Mouse (Mus musculus) ovary, adult 18-20 months (tissue): Measurements from ENCODE around the gene Tirap.
"Not testable (repeated sequence)": the region's sequence is repeated elsewhere in the genome, so short reads cannot be mapped to it uniquely, and the experiment has no call there.

Experiments
- DNase-seq: peaks from one replicate; pipeline ENCODE4 v3.0.0; 2022; ENCODE audit warnings: low spot score, mixed read lengths

Gene Tirap

DNA sequence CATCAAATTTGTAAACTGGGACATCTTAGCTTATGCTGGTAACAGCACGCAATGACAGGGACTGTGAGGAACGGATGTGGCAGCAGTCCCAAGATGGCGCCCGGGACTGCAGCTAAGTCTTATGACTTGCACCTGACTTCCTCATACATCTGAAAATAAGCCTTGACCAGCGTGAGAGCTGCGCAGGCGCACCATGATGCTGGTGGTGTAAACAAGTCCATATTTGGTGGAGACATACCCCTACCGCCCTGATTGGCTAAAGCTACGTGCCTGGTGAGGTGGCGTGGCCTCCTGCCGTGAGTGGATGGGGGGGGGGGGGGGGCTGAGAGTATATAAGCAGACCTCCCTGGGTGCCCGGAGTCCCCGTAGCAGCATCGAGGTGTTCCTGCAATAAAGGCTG is 52.8 kb downstream of the Tirap start:
- DNase-seq, result not testable (repeated sequence)

DNA sequence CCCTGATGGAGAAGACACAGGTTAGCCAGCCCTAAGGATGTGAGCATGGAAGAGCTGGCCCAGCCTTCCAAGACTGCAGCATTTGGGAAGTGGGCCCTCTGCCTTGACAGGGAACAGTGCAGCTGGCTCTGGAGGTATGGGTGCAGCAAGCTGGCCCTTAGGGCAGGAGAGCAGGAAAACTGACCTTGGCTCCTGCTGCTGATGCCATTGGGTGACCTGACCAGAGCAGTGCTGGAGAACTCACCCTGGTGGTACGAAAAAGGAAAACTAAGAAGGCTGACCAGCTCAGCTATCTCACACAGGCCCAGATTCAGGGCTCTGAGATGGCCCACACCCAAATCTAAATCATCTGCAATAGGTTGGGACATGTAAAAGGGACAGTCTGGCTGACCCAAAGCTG is 54.3 kb downstream of the Tirap start:
- no peak for DNase-seq

DNA sequence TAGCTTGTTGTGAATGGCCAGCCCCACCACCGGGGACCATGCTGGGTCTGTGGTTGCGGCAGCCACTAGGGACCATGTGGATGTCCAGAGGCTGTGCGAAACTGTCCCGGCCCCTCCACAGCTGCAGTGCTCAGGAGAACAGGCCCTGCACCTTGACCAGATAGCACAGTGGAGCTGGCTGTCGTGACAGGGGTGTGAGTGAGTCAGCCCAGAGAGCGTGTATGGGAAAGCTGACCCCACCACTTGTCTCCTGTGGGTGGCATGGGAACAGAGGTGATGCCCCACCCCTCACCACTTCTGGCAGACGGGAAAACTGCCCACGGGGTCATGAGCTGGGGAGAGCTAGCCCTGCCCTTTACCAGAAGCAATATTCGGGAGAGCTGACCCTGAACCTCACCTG is 55.0 kb downstream of the Tirap start:
- DNase-seq, result no peak

DNA sequence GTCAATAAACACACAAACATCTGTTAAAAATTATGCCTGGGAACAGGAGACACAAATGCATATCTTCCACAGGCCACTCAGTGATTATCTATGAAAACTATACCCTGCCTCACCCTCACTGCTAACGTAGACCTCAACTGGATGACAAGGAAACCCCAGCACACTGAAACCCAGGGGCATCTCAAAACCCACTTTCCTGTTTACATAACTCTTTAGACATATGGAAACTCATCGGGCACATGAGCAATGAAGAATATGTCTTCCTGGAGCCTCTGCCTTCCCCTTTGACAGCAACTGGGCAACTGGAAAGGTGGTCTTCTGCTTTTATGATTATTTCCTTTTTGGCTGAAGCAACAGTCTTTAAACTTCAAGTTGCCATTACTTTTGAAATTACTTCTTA is 57.9 kb downstream of the Tirap start:
- no peak for DNase-seq

DNA sequence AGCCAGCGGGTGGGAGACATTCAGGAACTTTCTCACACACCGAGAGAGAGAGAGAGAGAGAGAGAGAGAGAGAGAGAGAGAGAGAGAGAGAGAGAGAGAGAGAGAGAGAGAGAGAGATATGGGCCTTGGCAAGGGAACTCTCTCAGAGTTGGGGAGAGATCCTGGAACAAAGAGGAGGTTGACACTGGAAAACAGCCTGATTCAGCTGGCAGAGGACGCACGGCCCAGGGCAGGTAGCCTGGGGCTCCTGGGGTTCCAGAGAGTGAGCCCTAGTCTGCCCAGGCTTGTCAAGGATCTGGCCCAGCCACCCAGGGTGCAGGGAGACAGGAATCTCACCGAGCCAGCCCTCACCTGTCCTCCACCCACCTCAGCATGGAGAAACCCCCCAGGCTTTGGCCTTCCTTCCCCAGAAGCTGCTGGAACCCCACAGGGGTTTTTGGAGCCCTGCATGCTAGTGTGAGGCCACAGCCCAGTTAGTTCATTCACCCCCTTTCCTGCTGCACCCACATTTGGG is 60.8 kb downstream of the Tirap start:
- no peak for DNase-seq

DNA sequence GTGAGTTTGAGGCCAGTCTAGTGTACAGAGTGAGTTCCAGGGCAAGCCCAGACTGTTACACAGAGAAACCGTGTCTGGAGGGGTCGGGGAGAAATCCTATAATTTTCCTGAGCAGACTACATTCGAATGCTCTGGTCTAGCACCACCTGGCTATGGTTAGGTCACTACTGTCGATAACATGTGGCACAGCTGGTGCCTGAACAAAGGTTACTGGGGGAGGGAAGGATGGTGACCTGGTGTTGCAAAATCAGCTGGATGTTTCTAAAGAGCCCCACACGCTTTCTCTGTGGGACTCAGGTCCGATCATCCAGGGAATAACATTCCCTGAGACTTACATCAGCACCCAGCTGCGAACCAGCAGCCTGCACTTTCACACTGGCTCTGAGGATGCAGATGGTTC is 62.1 kb downstream of the Tirap start:
- no peak for DNase-seq

DNA sequence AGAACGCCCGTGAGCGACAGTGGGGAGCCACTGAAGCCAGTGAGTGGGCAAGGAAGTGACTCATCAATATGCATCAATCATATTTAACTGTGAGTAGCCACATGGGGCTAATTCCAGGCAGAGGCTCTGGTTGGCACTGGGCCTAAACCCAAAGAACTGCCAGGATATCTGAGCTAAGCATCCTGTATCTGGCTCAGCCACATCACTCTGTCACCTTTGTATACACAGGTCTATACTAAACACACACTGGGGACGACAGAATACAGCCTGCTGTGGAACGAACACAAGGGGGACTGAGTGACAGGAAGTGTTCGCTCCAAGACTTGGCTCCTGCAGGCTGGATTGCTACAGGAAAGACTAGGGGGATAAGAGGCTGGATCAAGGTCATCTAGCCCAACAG is 64.5 kb downstream of the Tirap start:
- no peak for DNase-seq
